Mouse (Mus musculus): Measurements from ENCODE around the gene Bhlha9.

DNA sequence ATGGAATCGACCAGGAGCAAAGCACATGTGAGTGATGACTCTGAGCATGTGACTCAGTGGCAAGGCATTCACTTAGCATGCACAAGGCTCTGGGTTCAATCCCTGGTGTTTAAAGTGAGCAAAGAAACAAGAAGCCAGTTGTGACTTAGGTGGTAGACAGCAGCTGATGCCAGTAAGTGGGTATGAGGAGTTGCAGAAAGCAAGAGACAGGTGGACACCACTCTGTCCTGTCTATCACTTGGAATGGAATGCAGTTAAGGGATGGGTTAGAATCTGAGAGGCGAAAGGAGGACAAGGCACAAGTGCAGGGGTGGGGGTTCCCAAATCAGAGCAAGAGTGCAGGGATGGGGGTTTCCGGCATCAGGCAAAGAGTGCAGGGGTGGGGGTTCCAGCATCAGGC lies 19.8 kb downstream of the Bhlha9 start:
- TF ChIP-seq CTCF (IDR thresholded peaks at IDR 0.05; ENCODE audit: extremely low read depth, insufficient read length, insufficient replicate concordance, low read depth, low read length) (no peak), POLR2A (IDR thresholded peaks at IDR 0.05; ENCODE audit: low read depth, low read length) (no peak)
